Mouse (Mus musculus) spleen, embryonic (tissue): ENCODE results near the gene Iqcd.

Experiments used
- CTCF ChIA-PET: fragments of 350-600 bp; sonication (Branson Sonifier 250); formaldehyde crosslinking; loops from one replicate; lab custom pipeline; 2022; lab: Charles Lee

Gene Iqcd

GRCm38 (mm10) chr5:120600946-120601668 is 12.3 kb downstream of the Iqcd start:
- CTCF ChIA-PET = interaction anchor here (0.6 kb wide), 1 partner anchor 14 kb away, joined by 3 read pairs; no protein-coding TSS in a partner anchor

GRCm38 (mm10) chr5:120602210-120602609 is 13.4 kb downstream of the Iqcd start:
- CTCF ChIA-PET = no interaction called here

- CTCF ChIA-PET = no interaction called here
Measured at GRCm38 (mm10) chr5:120603515-120603914, 14.7 kb downstream of the Iqcd start.

- CTCF ChIA-PET = interaction anchor here (0.6 to 1.5 kb wide), 9 partner anchors 17 to 499 kb away, joined by 3 to 27 read pairs (median 6); no protein-coding TSS in a partner anchor
Measured at GRCm38 (mm10) chr5:120604839-120605238, 16.0 kb downstream of the Iqcd start.

- CTCF ChIA-PET = interaction anchor here (0.7 to 1.5 kb wide), 11 partner anchors 13 to 499 kb away, joined by 3 to 27 read pairs (median 3); no protein-coding TSS in a partner anchor
Measured at GRCm38 (mm10) chr5:120605241-120605661, 16.4 kb downstream of the Iqcd start.

GRCm38 (mm10) chr5:120605688-120606087 is 16.9 kb downstream of the Iqcd start:
- CTCF ChIA-PET = interaction anchor here (0.6 to 1.5 kb wide), 11 partner anchors 14 to 154 kb away, joined by 3 to 6 read pairs (median 3); no protein-coding TSS in a partner anchor

GRCm38 (mm10) chr5:120606590-120607200 is 17.9 kb downstream of the Iqcd start:
- CTCF ChIA-PET = interaction anchor here (1.3 kb wide), 1 partner anchor 15 kb away, joined by 3 read pairs; no protein-coding TSS in a partner anchor

- CTCF ChIA-PET = interaction anchor here (1.6 kb wide), 1 partner anchor 10 kb away, joined by 4 read pairs; no protein-coding TSS in a partner anchor
Measured at GRCm38 (mm10) chr5:120607335-120607734, 18.5 kb downstream of the Iqcd start.

GRCm38 (mm10) chr5:120609246-120609775 is 20.5 kb downstream of the Iqcd start:
- CTCF ChIA-PET = no interaction called here

GRCm38 (mm10) chr5:120610906-120611305 is 22.1 kb downstream of the Iqcd start:
- CTCF ChIA-PET = no interaction called here

GRCm38 (mm10) chr5:120611416-120611815 is 22.6 kb downstream of the Iqcd start:
- CTCF ChIA-PET = interaction anchor here (1.2 kb wide), 1 partner anchor 101 kb away, joined by 9 read pairs; no protein-coding TSS in a partner anchor

- CTCF ChIA-PET = interaction anchor here (0.7 to 1.2 kb wide), 3 partner anchors 9 to 102 kb away, joined by 4 to 16 read pairs (median 9); no protein-coding TSS in a partner anchor
Measured at GRCm38 (mm10) chr5:120612442-120612821, 23.6 kb downstream of the Iqcd start, which contains the start of the genes Rita1 and Ddx54. TSS of gene Rita1 (minus strand) at chr5:120612589. TSS of gene Ddx54 (plus strand) at chr5:120612739.

- CTCF ChIA-PET = interaction anchor here (0.6 to 1.2 kb wide), 3 partner anchors 8 to 101 kb away, joined by 3 to 16 read pairs (median 4); no protein-coding TSS in a partner anchor
Measured at GRCm38 (mm10) chr5:120612822-120613604, 24.2 kb downstream of the Iqcd start.

GRCm38 (mm10) chr5:120615903-120616302 is 27.1 kb downstream of the Iqcd start:
- CTCF ChIA-PET = interaction anchor here (0.5 to 0.6 kb wide), 2 partner anchors 90 to 110 kb away, joined by 3 to 4 read pairs; no protein-coding TSS in a partner anchor

GRCm38 (mm10) chr5:120618778-120619177 is 30.0 kb downstream of the Iqcd start:
- CTCF ChIA-PET = interaction anchor here (0.7 to 0.9 kb wide), 5 partner anchors 29 to 126 kb away, joined by 3 to 5 read pairs (median 3); no protein-coding TSS in a partner anchor

GRCm38 (mm10) chr5:120619201-120619600 is 30.4 kb downstream of the Iqcd start:
- CTCF ChIA-PET = interaction anchor here (0.8 to 2.8 kb wide), 4 partner anchors 34 to 125 kb away, joined by 3 to 29 read pairs (median 5); no protein-coding TSS in a partner anchor

GRCm38 (mm10) chr5:120620375-120621077 is 31.7 kb downstream of the Iqcd start:
- CTCF ChIA-PET = interaction anchor here (0.7 to 2.8 kb wide), 9 partner anchors 23 to 136 kb away, joined by 3 to 29 read pairs (median 5); partner anchors contain the start of gene Rasal1

GRCm38 (mm10) chr5:120621078-120621765 is 32.4 kb downstream of the Iqcd start:
- CTCF ChIA-PET = interaction anchor here (0.6 to 2.8 kb wide), 7 partner anchors 9 to 135 kb away, joined by 3 to 29 read pairs (median 5); partner anchors contain the start of genes Ddx54, Rasal1 and Rita1

GRCm38 (mm10) chr5:120621846-120622197 is 33.0 kb downstream of the Iqcd start:
- CTCF ChIA-PET = interaction anchor here (0.6 to 2.8 kb wide), 5 partner anchors 9 to 93 kb away, joined by 3 to 29 read pairs (median 5); partner anchors contain the start of genes Ddx54, Rasal1 and Rita1
